Mouse (Mus musculus): ENCODE measurements around the gene H2al1i. TPM values are rescaled to one million over a fixed set of nuclear protein-coding genes. Genes with fewer than 3 reads are reported as not detected.
"Not testable (repeated sequence)": the region's sequence is repeated elsewhere in the genome, so short reads cannot be mapped to it uniquely, and the experiment has no call there.

The H2al1i gene
- not detected in 2 replicates for total RNA-seq (2021)
- long read RNA-seq: 0 reads

DNA sequence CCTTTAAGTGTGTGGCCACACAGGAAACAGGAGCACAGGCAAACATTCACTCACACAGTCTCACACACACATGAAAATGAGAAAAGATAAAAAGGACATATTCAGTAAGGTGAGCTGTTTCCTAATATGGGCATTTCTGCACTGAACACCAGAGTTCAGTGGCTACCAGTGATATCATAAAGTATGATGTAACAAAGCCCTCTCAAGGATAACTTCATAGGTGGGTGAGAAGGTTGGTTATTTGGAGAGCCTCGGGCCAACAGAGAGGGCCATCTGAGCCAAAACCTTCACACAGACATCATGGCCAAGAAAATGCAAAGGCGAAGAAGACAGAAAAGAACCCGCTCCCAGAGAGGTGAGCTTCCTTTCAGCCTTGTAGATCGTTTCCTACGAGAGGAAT is at the start of gene H2al1i:
TSS of gene H2al1i (plus strand) at position 301 of the 400 bp plus-strand sequence.
- DNase-seq: not testable (repeated sequence)

DNA sequence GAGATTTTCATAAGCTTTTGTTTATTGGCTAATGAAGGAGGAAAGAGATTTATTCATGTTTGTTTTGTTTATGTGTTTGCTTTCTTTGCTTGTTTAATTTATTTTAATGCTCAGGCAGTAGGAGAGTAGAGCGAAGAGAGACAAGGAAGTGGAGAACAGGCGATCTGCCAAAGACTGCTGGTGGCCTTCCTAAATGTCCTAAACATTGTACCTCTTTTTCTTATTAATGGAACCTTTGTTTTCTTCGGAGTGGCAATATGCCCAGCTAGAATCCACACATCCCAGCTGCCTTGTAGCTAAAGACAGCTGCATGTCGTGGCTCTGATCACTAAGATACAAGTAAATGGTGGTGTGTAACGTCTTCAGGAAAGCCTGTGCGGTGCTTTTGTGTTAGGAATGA is 47.4 kb upstream of the H2al1i start:
- DNase-seq: no peak

DNA sequence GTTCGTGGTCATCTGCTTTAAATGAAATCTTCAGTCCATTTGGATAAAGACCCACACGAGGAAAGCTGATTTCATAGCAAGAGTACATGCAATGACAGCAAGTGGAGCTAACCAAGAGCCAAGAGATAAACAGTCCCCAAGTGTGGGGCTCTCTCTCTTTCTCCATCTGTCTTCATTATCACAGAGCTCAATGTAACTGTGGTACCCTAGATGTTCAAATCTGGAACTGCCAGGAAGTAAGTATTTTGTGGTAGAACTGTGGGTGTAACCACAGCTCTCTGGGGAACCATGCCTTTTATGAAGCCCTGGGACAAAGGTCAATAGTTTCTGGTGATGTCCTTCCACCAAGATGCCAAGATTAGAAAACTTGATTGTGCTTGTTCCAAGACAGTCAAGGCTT is 43.7 kb upstream of the H2al1i start:
- no peak for DNase-seq

DNA sequence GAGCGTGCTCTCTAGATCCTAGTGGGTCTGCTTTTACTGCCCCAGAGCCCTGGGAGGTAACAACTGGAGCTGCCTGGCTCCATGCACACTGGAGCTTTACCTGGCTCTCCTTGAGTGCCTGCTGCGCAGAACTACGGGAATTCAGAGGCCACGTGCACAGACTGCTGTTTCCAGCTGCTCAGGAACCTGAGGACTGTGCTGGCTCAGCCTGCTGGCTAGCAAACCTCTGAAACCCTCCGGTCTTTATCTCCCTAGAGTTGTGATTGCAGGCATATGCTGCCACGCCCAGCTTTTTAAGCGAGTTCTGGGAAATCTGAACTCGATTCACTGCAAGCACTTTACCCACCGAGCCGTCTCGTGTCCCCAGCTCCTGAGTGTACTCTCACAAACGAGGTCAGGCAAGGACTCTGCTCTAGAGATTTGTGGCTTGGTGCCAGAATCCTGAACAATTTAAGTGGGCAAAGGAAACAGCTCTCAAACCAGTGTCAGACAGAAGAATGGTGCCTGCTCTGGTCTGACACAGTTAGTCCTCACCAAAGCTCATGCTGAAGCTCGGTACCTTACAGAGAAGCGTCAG is 36.1 kb upstream of the H2al1i start:
- no peak for DNase-seq

DNA sequence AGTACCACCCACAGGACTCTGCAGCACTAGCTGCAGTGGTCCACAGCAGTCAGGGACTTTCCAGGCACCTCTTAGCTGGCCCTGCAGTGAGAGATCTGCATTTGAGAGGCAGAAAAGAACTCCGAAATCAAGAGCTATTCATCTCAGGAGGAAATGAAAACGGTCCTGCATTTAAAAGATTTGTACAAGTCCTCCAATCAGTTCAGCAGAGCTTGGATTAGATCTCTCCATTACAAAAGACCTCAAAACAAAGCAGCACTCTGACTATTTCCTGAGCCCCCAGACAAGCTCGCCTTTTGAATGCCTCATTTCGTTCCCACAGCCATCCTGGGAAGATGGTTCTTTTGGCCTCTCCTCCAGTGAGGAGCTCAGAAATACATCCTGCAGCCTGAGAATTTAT is 35.2 kb upstream of the H2al1i start:
- DNase-seq: no peak

DNA sequence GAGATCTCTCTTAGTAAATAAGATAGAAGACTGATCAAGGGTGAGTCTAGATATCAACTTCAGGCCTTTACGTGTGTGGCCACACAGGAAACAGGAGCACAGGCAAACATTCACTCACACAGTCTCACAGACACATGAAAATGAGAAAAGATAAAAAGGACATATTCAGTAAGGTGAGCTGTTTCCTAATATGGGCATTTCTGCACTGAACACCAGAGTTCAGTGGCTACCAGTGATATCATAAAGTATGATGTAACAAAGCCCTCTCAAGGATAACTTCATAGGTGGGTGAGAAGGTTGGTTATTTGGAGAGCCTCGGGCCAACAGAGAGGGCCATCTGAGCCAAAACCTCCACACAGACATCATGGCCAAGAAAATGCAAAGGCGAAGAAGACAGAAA is 25.5 kb upstream of the H2al1i start, which contains the start of gene H2al1a:
TSS of gene H2al1a (plus strand) at position 301 of the 400 bp plus-strand sequence.
- not testable (repeated sequence) for DNase-seq

DNA sequence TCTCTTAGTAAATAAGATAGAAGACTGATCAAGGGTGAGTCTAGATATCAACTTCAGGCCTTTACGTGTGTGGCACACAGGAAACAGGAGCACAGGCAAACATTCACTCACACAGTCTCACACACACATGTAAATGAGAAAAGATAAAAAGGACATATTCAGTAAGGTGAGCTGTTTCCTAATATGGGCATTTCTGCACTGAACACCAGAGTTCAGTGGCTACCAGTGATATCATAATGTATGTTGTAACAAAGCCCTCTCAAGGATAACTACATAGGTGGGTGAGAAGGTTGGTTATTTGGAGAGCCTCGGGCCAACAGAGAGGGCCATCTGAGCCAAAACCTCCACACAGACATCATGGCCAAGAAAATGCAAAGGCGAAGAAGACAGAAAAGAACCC is 22.3 kb upstream of the H2al1i start, which contains the start of gene H2al1b:
TSS of gene H2al1b (plus strand) at position 301 of the 400 bp plus-strand sequence.
- DNase-seq: not testable (repeated sequence)

DNA sequence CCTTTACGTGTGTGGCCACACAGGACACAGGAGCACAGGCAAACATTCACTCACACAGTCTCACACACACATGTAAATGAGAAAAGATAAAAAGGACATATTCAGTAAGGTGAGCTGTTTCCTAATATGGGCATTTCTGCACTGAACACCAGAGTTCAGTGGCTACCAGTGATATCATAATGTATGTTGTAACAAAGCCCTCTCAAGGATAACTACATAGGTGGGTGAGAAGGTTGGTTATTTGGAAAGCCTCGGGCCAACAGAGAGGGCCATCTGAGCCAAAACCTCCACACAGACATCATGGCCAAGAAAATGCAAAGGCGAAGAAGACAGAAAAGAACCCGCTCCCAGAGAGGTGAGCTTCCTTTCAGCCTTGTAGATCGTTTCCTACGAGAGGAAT is 19.1 kb upstream of the H2al1i start, which contains the start of gene H2al1c:
TSS of gene H2al1c (plus strand) at position 301 of the 400 bp plus-strand sequence.
- DNase-seq: not testable (repeated sequence)

DNA sequence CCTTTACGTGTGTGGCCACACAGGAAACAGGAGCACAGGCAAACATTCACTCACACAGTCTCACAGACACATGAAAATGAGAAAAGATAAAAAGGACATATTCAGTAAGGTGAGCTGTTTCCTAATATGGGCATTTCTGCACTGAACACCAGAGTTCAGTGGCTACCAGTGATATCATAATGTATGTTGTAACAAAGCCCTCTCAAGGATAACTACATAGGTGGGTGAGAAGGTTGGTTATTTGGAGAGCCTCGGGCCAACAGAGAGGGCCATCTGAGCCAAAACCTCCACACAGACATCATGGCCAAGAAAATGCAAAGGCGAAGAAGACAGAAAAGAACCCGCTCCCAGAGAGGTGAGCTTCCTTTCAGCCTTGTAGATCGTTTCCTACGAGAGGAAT is 15.9 kb upstream of the H2al1i start, which contains the start of gene H2al1d:
TSS of gene H2al1d (plus strand) at position 301 of the 400 bp plus-strand sequence.
- DNase-seq: not testable (repeated sequence)

DNA sequence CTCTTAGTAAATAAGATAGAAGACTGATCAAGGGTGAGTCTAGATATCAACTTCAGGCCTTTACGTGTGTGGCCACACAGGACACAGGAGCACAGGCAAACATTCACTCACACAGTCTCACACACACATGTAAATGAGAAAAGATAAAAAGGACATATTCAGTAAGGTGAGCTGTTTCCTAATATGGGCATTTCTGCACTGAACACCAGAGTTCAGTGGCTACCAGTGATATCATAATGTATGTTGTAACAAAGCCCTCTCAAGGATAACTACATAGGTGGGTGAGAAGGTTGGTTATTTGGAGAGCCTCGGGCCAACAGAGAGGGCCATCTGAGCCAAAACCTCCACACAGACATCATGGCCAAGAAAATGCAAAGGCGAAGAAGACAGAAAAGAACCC is 12.8 kb upstream of the H2al1i start, which contains the start of gene H2al1e:
TSS of gene H2al1e (plus strand) at position 301 of the 400 bp plus-strand sequence.
- DNase-seq: not testable (repeated sequence)

DNA sequence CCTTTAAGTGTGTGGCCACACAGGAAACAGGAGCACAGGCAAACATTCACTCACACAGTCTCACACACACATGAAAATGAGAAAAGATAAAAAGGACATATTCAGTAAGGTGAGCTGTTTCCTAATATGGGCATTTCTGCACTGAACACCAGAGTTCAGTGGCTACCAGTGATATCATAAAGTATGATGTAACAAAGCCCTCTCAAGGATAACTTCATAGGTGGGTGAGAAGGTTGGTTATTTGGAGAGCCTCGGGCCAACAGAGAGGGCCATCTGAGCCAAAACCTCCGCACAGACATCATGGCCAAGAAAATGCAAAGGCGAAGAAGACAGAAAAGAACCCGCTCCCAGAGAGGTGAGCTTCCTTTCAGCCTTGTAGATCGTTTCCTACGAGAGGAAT is 9.6 kb upstream of the H2al1i start, which contains the start of gene H2al1f:
TSS of gene H2al1f (plus strand) at position 301 of the 400 bp plus-strand sequence.
- not testable (repeated sequence) for DNase-seq

DNA sequence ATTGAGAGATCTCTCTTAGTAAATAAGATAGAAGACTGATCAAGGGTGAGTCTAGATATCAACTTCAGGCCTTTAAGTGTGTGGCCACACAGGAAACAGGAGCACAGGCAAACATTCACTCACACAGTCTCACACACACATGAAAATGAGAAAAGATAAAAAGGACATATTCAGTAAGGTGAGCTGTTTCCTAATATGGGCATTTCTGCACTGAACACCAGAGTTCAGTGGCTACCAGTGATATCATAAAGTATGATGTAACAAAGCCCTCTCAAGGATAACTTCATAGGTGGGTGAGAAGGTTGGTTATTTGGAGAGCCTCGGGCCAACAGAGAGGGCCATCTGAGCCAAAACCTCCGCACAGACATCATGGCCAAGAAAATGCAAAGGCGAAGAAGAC is 6.5 kb upstream of the H2al1i start, which contains the start of gene H2al1g:
TSS of gene H2al1g (plus strand) at position 301 of the 400 bp plus-strand sequence.
- DNase-seq: not testable (repeated sequence)

DNA sequence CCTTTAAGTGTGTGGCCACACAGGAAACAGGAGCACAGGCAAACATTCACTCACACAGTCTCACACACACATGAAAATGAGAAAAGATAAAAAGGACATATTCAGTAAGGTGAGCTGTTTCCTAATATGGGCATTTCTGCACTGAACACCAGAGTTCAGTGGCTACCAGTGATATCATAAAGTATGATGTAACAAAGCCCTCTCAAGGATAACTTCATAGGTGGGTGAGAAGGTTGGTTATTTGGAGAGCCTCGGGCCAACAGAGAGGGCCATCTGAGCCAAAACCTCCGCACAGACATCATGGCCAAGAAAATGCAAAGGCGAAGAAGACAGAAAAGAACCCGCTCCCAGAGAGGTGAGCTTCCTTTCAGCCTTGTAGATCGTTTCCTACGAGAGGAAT is 3.3 kb upstream of the H2al1i start, which contains the start of gene H2al1h:
TSS of gene H2al1h (plus strand) at position 301 of the 400 bp plus-strand sequence.
- DNase-seq: not testable (repeated sequence)

DNA sequence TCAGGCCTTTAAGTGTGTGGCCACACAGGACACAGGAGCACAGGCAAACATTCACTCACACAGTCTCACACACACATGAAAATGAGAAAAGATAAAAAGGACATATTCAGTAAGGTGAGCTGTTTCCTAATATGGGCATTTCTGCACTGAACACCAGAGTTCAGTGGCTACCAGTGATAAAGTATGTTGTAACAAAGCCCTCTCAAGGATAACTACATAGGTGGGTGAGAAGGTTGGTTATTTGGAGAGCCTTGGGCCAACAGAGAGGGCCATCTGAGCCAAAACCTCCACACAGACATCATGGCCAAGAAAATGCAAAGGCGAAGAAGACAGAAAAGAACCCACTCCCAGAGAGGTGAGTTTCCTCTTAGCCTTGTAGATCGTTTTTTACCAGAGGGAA is 3.1 kb downstream of the H2al1i start, which contains the start of gene H2al1j:
TSS of gene H2al1j (plus strand) at position 301 of the 400 bp plus-strand sequence.
- not testable (repeated sequence) for DNase-seq

DNA sequence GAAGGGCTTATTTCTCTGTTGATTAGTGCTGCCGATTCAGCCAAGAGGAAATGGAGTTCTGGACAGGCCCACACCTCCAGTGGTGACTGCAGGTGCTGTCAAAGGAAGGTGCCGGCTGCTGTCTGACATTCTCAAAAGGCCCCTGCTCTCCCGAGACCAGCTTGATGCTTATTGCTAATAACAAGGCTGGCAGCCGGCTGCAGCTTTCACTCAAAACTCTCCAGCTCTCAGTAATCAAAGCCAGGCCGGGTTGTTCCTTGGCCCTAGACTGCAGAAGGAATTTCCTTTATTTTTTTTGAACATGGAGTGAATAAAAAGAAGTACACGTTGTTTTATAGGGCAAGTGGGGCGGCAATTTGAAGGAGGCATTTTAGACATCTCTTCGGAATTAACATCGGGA is 21.3 kb downstream of the H2al1i start:
- DNase-seq: no peak

DNA sequence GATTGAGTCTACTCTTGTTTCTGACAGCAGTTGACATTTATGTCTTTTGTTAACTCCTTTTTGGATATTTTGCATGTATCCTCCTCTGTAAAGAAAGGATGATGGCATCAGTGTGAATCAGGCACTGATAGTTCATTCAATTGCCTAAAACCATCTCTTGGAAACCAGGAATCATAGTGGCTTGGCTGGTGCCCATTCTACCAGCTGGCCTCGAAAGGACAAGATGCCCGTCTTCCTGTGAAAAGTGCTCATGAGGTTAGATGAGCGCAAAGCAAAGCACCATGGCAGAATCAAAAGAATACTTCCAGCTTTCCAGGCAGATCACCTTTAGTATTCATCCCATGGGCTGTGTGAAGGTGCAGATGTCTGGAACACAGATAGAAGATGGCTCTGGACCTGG is 22.3 kb downstream of the H2al1i start:
- no peak for DNase-seq

DNA sequence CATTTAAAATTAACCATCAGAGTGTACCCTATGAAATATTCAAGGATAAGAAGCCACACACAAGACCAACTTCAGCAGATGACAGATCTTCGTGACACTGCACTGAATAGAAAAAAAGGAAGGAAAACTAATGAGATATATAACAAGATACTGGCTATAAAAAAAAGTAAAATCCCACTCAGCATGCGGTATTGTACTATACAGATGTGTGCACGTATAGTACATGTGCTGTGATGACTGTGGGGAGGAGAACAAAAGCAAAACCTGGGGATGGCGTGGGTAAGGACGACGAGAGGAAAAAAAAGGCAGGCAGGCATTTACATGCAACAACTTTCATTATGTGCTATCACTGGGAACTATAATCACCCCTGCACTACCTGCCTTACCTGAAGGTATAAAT is 36.4 kb downstream of the H2al1i start:
- DNase-seq: no peak

DNA sequence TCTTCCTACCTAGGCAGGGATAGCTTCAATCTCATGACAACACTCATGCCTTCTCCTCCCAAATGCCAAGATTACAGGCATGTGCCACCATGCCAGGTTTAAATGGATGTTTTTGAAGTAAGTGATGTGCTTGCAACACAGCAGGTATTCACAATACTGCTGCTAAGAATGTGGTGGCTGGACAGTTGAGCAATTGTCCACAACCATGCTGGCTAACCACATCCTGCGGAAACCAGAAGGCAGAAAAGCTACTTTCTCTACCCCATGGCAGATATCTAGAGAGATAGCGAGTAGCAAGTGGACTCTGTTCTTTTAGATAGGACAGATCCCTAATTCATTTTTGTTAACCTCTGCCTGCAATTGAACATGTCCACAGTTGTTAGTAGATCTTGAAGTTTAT is 36.8 kb downstream of the H2al1i start:
- DNase-seq: no peak

DNA sequence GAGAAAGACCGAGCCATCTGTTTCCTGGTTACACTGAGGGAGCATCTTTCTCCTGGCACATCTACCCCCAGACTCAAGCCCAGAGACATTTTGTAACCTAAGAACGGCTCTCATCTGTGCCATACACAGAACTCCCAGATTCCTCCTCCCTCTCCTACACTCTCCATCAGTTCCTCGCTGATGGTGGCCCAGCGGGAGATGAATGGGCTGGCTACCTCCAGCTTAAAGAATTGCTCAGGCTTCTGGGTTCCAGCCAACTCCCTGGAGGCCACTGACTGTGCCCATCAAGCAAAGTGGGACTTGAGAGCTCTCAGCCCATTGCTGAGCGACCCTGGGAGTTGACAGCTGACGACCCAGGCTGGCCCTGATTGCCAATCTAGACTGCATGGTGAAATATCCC is 39.4 kb downstream of the H2al1i start:
- DNase-seq: peak; percentile 5

DNA sequence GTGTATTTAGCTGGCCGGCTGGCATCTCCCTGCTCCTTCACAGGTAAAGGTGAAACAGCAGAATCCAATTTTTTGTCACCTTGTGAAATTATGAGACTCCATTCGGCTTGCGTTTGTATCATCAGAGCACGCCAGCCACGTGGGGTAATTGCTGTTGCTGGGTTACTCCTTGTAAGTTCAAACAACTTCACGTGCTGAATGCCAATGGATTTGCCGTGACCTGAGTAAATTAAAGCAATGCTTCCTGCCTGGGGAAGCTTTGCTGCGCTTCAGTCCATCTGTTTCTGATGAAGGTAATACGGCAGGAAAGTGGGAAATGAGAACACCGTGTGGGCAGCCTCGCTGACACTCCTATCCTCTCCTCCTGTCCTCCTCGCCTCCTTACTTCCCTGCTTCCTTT is 40.7 kb downstream of the H2al1i start:
- no peak for DNase-seq

Data from adrenal gland, postnatal 25 days (tissue).